Mouse (Mus musculus): ENCODE measurements at regions not wholly inside any gene's neighbourhood (a gene's known extent, or its start where the extent isn't known, plus 50 kb on each side); places are given as distances from the start of the nearest gene placed in this dataset.
A peak's percentile ranks its signal among the peaks of the same experiment; 100 is the strongest.

GRCm38 (mm10) chr14:72371702-72372277, 119.8 kb downstream of the Gm9195 start:
- peak; percentile 83 for DNase-seq

- no peak for DNase-seq
Observed at GRCm38 (mm10) chr14:72360829-72361520, 130.7 kb downstream of the Gm9195 start.

- DNase-seq, result no peak
Observed at GRCm38 (mm10) chr14:72360181-72360580, 131.5 kb downstream of the Gm9195 start.

GRCm38 (mm10) chr14:72357915-72358314, 133.7 kb downstream of the Gm9195 start:
- DNase-seq, result no peak

GRCm38 (mm10) chr14:72342181-72342580, 149.5 kb downstream of the Gm9195 start:
- DNase-seq, result peak; percentile 7

- no peak for DNase-seq
Observed at GRCm38 (mm10) chr14:72341590-72342154, 150.0 kb downstream of the Gm9195 start.

- DNase-seq, result no peak
Observed at GRCm38 (mm10) chr14:72338046-72338445, 153.6 kb downstream of the Gm9195 start.

GRCm38 (mm10) chr14:72303856-72304255, 187.8 kb downstream of the Gm9195 start:
- no peak for DNase-seq

- DNase-seq, result peak; percentile 61
Observed at GRCm38 (mm10) chr14:72300026-72300425, 191.6 kb downstream of the Gm9195 start.

GRCm38 (mm10) chr14:72294631-72295030, 197.0 kb downstream of the Gm9195 start:
- DNase-seq, result no peak

GRCm38 (mm10) chr14:72293677-72294387, 197.8 kb downstream of the Gm9195 start:
- DNase-seq, result peak; percentile 58

GRCm38 (mm10) chr14:72292656-72293299, 198.9 kb downstream of the Gm9195 start:
- no peak for DNase-seq

- no peak for DNase-seq
Observed at GRCm38 (mm10) chr14:72277309-72277708, 214.3 kb downstream of the Gm9195 start.

- no peak for DNase-seq
Observed at GRCm38 (mm10) chr14:72259255-72259654, 232.4 kb downstream of the Gm9195 start.

- DNase-seq, result no peak
Observed at GRCm38 (mm10) chr14:72241872-72242271, 249.8 kb downstream of the Gm9195 start.

- DNase-seq, result no peak
Observed at GRCm38 (mm10) chr14:72240272-72240671, 251.4 kb downstream of the Gm9195 start.

GRCm38 (mm10) chr14:72238344-72238743, 253.3 kb downstream of the Gm9195 start:
- no peak for DNase-seq

- no peak for DNase-seq
Observed at GRCm38 (mm10) chr14:72234234-72235075, 257.2 kb downstream of the Gm9195 start.

- DNase-seq, result no peak
Observed at GRCm38 (mm10) chr14:72227853-72228252, 263.8 kb downstream of the Gm9195 start.

GRCm38 (mm10) chr14:72227441-72227840, 264.2 kb downstream of the Gm9195 start:
- no peak for DNase-seq

- no peak for DNase-seq
Observed at GRCm38 (mm10) chr14:72226946-72227345, 264.7 kb downstream of the Gm9195 start.

- DNase-seq, result peak; percentile 56
Observed at GRCm38 (mm10) chr14:72222836-72223235, 268.8 kb downstream of the Gm9195 start.

Data from embryo, embryonic 11 days (tissue).